Mouse (Mus musculus) kidney, adult 2 months (tissue): Measurements from ENCODE around the gene 4930412O13Rik. TPM values are rescaled to one million over a fixed set of nuclear protein-coding genes. Genes with fewer than 3 reads are reported as not detected.

Source experiments
- DNase-seq: peaks from one replicate; pipeline ENCODE4 v3.0.0; 2021
- H3K27ac ChIP-seq: fragments of 200-500 bp; 2 replicates; pipeline ENCODE4 v1.5.1; 2012; ENCODE audit warnings: low read depth, low read length, control low read depth, inconsistent platforms; ENCODE audit not compliant: insufficient read depth
- H3K27me3 ChIP-seq: fragments of 200-500 bp; replicated peaks from 2 replicates; pipeline ENCODE4 v1.6.1; 2012; ENCODE audit warnings: mild to moderate bottlenecking, moderate library complexity, low read length, inconsistent platforms; ENCODE audit not compliant: control insufficient read depth, insufficient read depth
- H3K36me3 ChIP-seq: fragments of 200-500 bp; 2 replicates; pipeline ENCODE4 v1.6.1; 2012; ENCODE audit warnings: mild to moderate bottlenecking, moderate library complexity, low read length, inconsistent platforms; ENCODE audit not compliant: control insufficient read depth, insufficient read depth
- H3K4me1 ChIP-seq: fragments of 200-500 bp; 2 replicates; pipeline ENCODE4 v1.6.1; 2011; ENCODE audit warnings: low read length; ENCODE audit not compliant: control insufficient read depth, insufficient read depth
- H3K4me3 ChIP-seq: fragments of 200-500 bp; 2 replicates; pipeline ENCODE4 v1.5.1; 2011; ENCODE audit warnings: mild to moderate bottlenecking, low read depth, low read length, control low read depth; ENCODE audit not compliant: insufficient read depth
- CTCF ChIP-seq: fragments of 200-500 bp; conservative IDR thresholded peaks from 2 replicates; pipeline ENCODE4 v1.5.1; 2011; ENCODE audit warnings: low read depth, mild to moderate bottlenecking, control low read depth, low read length, moderate library complexity, mixed read lengths; ENCODE audit not compliant: insufficient read depth, insufficient read length
- POLR2A ChIP-seq: fragments of 200-500 bp; IDR thresholded peaks from one replicate; pipeline ENCODE4 v1.6.1; 2011; ENCODE audit warnings: low read depth, low read length, control low read depth
- whole genome bisulfite sequencing: fragments of 180-500 bp; shearing (Covaris S2); methylation state at CpG from one replicate; pipeline ENCODE4 v1.1.7; 2018; 5-methylcytosine and 5-hydroxymethylcytosine counted together
- polyA plus RNA-seq: library from polyadenylated mRNA; depleted of rRNA; stranded (reverse); fragments of >200 nt; gene quantifications from 2 replicates; pipeline ENCODE4 v1.2.3, GENCODE M21; 2012

The 4930412O13Rik gene
- polyA plus RNA-seq, 1 experiment, result 0.39 TPM

DNA sequence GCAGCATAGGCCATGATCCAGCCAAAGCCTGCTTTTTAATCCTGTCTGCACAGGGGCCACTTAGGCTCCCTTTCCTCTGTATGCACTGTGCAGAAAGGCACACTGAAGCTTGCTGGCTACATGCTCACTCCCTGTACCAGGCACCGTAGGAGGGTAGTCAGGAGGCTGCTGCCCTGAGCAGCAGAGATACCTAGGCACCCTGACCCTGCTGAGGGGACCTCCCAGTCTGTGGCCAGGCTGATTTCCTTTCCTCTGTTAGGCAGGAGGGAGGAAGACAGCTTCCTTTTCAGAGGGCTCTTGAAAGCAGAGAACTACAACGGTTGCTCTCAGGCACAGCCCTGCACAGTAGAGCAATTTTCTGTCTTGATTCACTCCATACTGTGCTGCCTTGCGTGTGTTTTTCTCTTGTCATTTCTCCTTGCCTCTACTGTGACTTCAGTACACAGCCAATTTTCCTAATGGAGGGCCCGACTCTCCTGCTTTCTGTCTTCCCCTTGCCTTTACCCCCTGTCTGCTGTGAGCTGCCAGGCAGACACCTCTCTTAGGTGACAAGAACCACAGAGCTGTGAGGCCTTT, 9.8 kb upstream of the 4930412O13Rik start:
- 0 out of 2 replicates have a peak overlapping the region, but pooled peaks have one; percentile 24 for H3K27ac ChIP-seq
- TF ChIP-seq CTCF (no peak), POLR2A (no peak)
- DNase-seq, result no peak
- peak overlapping the region; percentile 15 for H3K4me3 ChIP-seq
- no peaks in the 10 kb centered on the region for H3K36me3 ChIP-seq
- 46% methylated on average over 4 of the region's 4 CpGs for WGBS
- no peaks in the 10 kb centered on the region for H3K4me1 ChIP-seq
- no peaks in the 10 kb centered on the region for H3K27me3 ChIP-seq

- no peak for DNase-seq
- H3K27me3 ChIP-seq, result no peaks in the 10 kb centered on the region
- no peaks in the 10 kb centered on the region for H3K36me3 ChIP-seq
- peak overlapping the region; percentile 3; the same call in 1 of the 2 replicates for H3K4me3 ChIP-seq
- WGBS, result 56% methylated on average over 6 of the region's 6 CpGs
- H3K27ac ChIP-seq, result 0 out of 2 replicates have a peak overlapping the region, but pooled peaks have one; percentile 40
- H3K4me1 ChIP-seq, result no peaks in the 10 kb centered on the region
- TF ChIP-seq POLR2A (no peak), CTCF (no peak)
These were observed 9.3 kb upstream of the 4930412O13Rik start for GRCm38 (mm10) chr2:9871798-9872197.

DNA sequence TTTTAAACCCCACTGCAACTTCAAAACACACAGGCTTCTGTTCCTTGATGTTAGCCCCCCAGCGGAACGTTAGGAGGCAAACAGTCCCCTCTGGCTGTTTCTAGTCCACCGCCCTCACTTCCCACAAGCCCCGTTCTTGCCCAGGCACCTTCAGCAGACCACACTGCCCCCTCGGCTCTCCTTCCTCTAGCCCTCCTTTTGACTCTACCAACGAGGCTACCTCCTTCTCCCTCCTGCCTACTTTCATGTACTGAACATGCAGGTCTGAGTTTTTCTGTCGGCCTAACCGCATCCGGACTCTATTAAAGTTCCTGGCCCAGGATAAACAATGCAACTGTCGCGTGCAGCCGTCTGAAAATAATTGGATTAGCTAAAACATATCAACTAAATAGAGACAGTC, 8.4 kb upstream of the 4930412O13Rik start:
- Histone ChIP-seq H3K4me3 (peak overlapping the region; percentile 8; the same call in 1 of the 2 replicates), H3K27me3 (no peaks in the 10 kb centered on the region), H3K4me1 (no peaks in the 10 kb centered on the region), H3K27ac (peak overlapping the region; percentile 15; the same call in 1 of the 2 replicates), H3K36me3 (no peaks in the 10 kb centered on the region)
- 28% methylated on average over 12 of the region's 12 CpGs for WGBS
- no peak for TF ChIP-seq POLR2A
- no peak for TF ChIP-seq CTCF
- no peak for DNase-seq

DNA sequence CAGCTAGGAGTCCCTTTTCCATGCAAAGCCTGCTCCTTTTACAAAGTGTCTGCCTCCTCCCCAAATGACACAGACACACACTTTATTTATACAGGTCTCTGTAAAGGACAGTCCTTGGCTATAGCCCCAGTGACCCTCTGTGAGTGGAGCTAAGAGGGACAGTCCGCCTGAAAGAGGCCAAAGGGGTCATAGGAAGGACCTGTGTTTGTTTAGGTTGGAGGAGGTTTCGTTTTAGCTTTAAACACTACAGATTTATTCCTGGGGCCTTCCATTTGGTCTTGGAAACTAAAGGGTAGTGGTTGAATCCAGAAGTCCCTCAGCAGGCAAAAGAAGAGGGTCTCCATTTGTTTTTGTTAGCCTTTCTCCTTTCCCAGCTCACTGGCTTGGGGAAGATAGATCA, 7.3 kb upstream of the 4930412O13Rik start:
- no peak for DNase-seq
- 0 out of 2 replicates have a peak overlapping the region, but pooled peaks have one; percentile 14 for H3K27ac ChIP-seq
- H3K4me1 ChIP-seq, result no peaks in the 10 kb centered on the region
- H3K27me3 ChIP-seq, result peaks cover 1% of the 10 kb centered on the region; the same call in 1 of the 2 replicates
- TF ChIP-seq CTCF (no peak), POLR2A (no peak)
- peak overlapping the region; percentile 29; the same call in 1 of the 2 replicates for H3K4me3 ChIP-seq
- 27% methylated on average over 2 of the region's 2 CpGs for WGBS
- H3K36me3 ChIP-seq, result no peaks in the 10 kb centered on the region

DNA sequence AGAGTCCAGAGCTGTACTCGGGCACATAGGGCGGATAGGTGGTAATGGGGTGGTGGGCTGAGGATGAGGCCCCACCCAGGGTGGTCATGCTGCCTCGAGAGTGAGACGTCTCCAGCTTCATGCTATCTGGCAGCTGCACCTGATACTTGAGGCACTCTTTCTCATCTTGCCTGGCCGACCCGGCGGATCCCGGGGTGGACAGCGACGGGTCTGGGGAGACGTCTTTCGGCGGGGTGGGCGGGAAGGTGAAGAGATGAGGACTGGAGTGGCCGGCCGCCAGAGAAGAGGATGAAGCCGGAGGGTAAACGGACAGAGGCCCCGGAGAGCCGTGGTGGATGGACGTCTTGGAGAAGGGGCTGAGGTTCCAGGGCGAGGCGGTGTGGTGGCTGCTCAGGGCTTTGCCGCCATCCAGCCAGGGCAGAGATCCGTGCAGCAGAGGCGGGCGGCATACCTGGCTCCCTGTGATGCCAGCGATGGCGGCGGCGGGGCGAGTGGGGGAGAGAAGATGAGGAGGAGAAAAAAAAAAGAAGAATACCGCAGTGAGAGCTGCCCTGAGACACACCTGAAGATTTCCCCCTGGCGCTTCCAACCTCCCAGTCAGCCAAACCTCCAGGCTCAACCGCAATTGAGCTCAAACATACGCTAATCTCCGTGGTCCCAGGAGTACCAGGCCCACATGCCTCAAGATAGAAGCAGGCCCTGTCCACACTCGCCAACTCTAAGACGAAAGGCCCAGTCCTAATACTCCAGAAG, 6.4 kb upstream of the 4930412O13Rik start:
- peak overlapping the region; percentile 14; the same call in 1 of the 2 replicates for H3K27ac ChIP-seq
- no peak for TF ChIP-seq POLR2A
- no peak for TF ChIP-seq CTCF
- no peaks in the 10 kb centered on the region for H3K36me3 ChIP-seq
- no peak for DNase-seq
- 30% methylated on average over 39 of the region's 39 CpGs for WGBS
- peaks cover 1% of the 10 kb centered on the region for H3K27me3 ChIP-seq
- H3K4me1 ChIP-seq, result no peaks in the 10 kb centered on the region
- peak overlapping the region; percentile 30 for H3K4me3 ChIP-seq

DNA sequence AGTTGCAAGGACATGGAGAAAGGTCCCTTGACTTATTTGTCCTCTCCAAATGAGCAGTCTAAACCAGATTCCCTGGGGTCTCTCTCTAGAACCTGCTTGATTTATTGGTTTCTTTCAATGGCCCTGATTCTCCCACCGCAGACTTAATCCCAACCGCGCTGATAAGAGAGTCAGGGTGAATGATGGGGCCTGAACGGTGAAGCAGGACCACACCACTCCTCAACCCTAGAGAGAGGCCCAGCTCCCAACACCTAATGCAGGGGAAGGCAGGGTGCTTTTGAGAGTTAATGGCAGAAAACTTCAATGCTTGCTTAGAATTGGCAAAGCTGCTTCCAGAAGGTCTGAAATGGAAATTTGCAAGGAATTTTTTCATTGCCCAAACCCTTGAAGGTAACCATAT, 5.8 kb upstream of the 4930412O13Rik start:
- peaks cover 1% of the 10 kb centered on the region for H3K27me3 ChIP-seq
- H3K4me1 ChIP-seq, result no peaks in the 10 kb centered on the region
- 0 out of 2 replicates have a peak overlapping the region, but pooled peaks have one; percentile 0 for H3K27ac ChIP-seq
- H3K36me3 ChIP-seq, result no peaks in the 10 kb centered on the region
- TF ChIP-seq POLR2A (no peak), CTCF (no peak)
- DNase-seq, result no peak
- 33% methylated on average over 4 of the region's 4 CpGs for WGBS
- H3K4me3 ChIP-seq, result peak overlapping the region; percentile 30

- H3K4me1 ChIP-seq, result no peaks in the 10 kb centered on the region
- no peak for TF ChIP-seq POLR2A
- no peak for TF ChIP-seq CTCF
- peak overlapping the region; percentile 48 for H3K4me3 ChIP-seq
- DNase-seq, result no peak
- 49% methylated on average over 12 of the region's 12 CpGs for WGBS
- peaks cover 1% of the 10 kb centered on the region for H3K27me3 ChIP-seq
- no peak overlapping the region for H3K27ac ChIP-seq
- no peaks in the 10 kb centered on the region for H3K36me3 ChIP-seq
These were observed 5.2 kb upstream of the 4930412O13Rik start for GRCm38 (mm10) chr2:9875676-9876357.
